Mouse (Mus musculus): ENCODE results near the gene Alkbh5.

DNA sequence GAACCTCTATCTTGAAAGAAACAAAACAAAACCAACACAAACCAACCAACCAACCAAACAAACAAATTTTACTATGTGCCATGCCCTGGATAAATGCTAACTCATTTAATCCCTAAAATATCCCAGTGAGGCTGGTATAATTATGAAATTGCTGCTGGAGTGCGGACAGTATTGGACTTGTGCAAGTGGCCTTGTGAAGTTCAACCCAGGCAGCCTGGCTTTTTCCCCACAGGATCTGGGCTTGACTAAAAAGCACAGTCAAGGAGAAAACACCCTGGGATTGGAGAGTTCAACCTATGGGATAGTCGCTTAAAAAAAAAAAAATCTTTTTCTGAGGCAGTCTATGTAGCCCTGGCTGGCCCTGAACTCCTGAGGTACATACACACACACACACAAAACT is 505 bp upstream of the Alkbh5 start:
- no peak for TF ChIP-seq GATA1 (IDR thresholded peaks at IDR 0.05; ENCODE audit: low read length)
- no peak for TF ChIP-seq TAL1 (IDR thresholded peaks at IDR 0.05; ENCODE audit: low read length)

Measured in erythroblast, embryonic 14.5 days (primary cell).